Mouse (Mus musculus): ENCODE data around the gene Dcdc2c. TPM values are rescaled to one million over a fixed set of nuclear protein-coding genes. Genes with fewer than 3 reads are reported as not detected.

The Dcdc2c gene
- polyA plus RNA-seq, 1 experiment from 2014 or later, result not detected

DNA sequence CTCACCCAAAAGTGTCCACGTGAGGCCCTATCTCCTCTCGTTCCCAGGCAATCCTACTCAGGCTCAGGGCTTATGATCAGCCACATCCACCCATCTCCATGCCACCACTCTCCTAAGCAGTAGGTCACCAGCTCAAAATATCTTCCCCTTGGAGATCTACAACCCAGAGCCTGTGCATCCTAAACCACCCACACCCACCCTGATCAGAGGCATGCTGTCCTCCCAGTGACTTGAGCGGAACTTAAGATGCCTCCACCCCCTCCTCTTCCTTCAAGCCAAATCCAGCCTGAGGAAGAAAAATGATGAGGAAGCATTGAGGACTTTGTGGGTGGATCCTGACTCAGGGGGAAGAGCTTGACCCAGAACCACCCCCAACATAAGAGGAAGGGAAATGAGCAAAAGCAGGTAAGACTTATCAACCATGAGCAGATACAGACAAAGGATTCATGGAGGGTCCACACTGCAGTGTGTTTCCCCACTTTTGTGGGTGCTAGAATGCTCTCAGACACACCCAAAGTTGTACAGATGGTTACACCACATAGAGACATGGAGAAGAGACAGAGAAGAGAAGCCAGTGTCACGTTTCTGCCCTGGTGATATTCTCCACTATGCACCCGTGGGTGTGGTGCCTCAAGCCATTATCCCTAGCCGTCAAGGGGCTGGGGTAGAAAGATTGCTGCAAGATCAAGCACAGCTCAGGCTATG lies 23.3 kb upstream of the Dcdc2c start:
- WGBS (ENCODE audit: insufficient replicate concordance), result 45% methylated on average over 6 of the region's 6 CpGs
- H3K4me1 ChIP-seq (replicated peaks), result no peaks in the 10 kb centered on the region
- no peak overlapping the region for H3K9ac ChIP-seq
- H3K27ac ChIP-seq (replicated peaks), result no peak overlapping the region
- H3K9me3 ChIP-seq (replicated peaks), result no peaks in the 10 kb centered on the region
- H3K36me3 ChIP-seq (replicated peaks), result no peaks in the 10 kb centered on the region
- H3K4me2 ChIP-seq, result no peak overlapping the region
- no peak for ATAC-seq (ENCODE audit: insufficient read depth)
- H3K4me3 ChIP-seq (replicated peaks), result no peak overlapping the region
- no peaks in the 10 kb centered on the region for H3K27me3 ChIP-seq

DNA sequence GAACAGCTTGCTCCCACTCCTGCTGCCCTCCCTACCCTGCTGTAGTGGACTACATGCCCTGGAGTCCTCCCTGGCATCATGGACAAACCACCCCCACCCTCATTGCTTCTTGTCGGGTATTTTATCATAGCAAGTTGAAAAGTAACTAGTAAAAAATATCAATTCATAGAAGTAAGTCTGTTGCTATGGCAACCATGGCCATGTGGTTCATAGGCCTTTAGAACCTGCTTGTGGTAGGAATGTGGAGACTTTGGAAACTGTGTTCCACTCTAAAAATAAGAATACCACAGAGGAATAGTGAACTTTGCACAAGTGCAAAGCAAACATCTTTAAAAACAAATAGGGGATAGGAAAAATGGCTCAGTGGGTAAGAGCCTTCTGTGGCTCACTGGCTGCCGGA lies 20.0 kb upstream of the Dcdc2c start:
- no peak overlapping the region for H3K4me3 ChIP-seq (replicated peaks)
- no peak overlapping the region for H3K9ac ChIP-seq
- WGBS (ENCODE audit: insufficient replicate concordance), result 75% methylated on average over 2 of the region's 2 CpGs
- no peaks in the 10 kb centered on the region for H3K9me3 ChIP-seq (replicated peaks)
- no peaks in the 10 kb centered on the region for H3K27me3 ChIP-seq
- H3K4me1 ChIP-seq (replicated peaks), result no peaks in the 10 kb centered on the region
- no peaks in the 10 kb centered on the region for H3K36me3 ChIP-seq (replicated peaks)
- no peak overlapping the region for H3K4me2 ChIP-seq
- no peak for ATAC-seq (ENCODE audit: insufficient read depth)
- no peak overlapping the region for H3K27ac ChIP-seq (replicated peaks)

DNA sequence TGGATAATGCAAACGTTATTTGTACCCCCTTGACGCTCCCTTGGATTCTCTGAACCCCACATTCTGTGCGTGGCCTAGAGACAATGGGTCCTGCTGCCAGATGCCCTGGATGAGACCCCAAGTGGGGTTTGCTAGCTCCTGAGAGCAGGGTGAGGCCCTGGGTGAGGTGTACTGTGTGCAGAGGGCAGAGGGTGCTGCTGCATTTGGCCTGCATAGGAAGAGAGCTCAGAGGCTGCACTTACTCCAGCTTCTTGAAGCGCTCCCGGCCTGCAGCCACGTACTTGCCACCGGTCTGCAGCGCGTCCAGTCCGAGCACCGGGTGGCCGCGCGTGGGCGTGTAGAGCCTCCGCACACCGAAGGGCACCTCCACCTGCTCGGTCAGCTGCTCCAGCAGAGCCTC lies 424 bp downstream of the Dcdc2c start:
- WGBS (ENCODE audit: insufficient replicate concordance), result 63% methylated on average over 18 of the region's 18 CpGs
- Histone ChIP-seq H3K4me3 (replicated peaks) (no peak overlapping the region), H3K27ac (replicated peaks) (no peak overlapping the region), H3K36me3 (replicated peaks) (no peaks in the 10 kb centered on the region), H3K4me2 (no peak overlapping the region), H3K4me1 (replicated peaks) (no peaks in the 10 kb centered on the region), H3K27me3 (peaks cover 3% of the 10 kb centered on the region; the same call in 1 of the 2 replicates), H3K9me3 (replicated peaks) (no peaks in the 10 kb centered on the region), H3K9ac (no peak overlapping the region)
- ATAC-seq (ENCODE audit: insufficient read depth), result no peak

DNA sequence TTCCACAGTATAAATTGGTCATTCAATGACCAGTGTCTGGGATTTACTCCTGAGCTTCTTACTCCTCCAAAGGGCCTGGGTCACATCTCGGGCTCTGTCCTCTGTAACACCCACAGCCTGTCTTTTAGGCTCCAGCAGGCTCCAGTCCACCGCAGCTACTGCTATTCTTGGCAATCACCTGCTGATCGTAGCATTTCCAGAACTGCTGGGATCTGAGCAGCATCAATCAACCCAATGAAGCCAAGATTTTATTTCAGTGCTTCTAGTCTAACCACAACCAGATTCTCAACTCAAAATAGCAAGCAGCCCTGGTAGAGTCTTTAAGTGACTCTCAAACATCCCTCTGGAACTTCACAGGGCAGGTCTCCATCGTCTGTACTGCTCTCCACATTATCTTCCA lies 3.3 kb downstream of the Dcdc2c start:
- H3K9me3 ChIP-seq (replicated peaks), result no peaks in the 10 kb centered on the region
- no peak overlapping the region for H3K9ac ChIP-seq
- no peak for ATAC-seq (ENCODE audit: insufficient read depth)
- no peaks in the 10 kb centered on the region for H3K4me1 ChIP-seq (replicated peaks)
- WGBS (ENCODE audit: insufficient replicate concordance), result 49% methylated on average over 4 of the region's 4 CpGs
- H3K4me2 ChIP-seq, result no peak overlapping the region
- no peaks in the 10 kb centered on the region for H3K36me3 ChIP-seq (replicated peaks)
- H3K27ac ChIP-seq (replicated peaks), result no peak overlapping the region
- H3K4me3 ChIP-seq (replicated peaks), result no peak overlapping the region
- H3K27me3 ChIP-seq, result peaks cover 3% of the 10 kb centered on the region; the same call in 1 of the 2 replicates

DNA sequence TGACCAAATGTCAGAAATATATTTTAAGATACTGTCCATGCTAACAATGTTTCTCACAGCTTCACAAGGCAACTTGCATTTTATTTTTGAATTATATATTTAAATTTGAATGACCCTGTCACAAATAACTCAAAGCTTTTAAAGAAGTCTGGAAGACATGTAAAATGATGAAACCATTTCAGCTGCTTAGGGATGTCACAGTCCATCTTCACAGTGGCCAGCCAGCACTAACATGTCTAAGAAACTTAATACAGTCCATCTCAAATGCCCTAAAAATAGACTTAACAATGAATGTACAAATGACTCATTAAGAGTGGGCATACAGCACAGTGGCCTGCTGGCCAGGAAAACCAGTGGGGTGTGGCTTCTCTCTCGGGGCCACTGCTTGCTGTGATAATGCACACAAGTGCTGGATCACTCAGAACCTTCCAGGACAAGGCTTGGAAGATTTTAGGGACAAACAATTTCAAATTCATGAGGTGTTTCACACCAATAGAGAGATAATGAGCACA lies 37.9 kb downstream of the Dcdc2c start:
- H3K4me1 ChIP-seq (replicated peaks), result no peaks in the 10 kb centered on the region
- H3K4me3 ChIP-seq (replicated peaks), result no peak overlapping the region
- no peak overlapping the region for H3K4me2 ChIP-seq
- no peaks in the 10 kb centered on the region for H3K36me3 ChIP-seq (replicated peaks)
- H3K9ac ChIP-seq, result no peak overlapping the region
- H3K27ac ChIP-seq (replicated peaks), result no peak overlapping the region
- no peaks in the 10 kb centered on the region for H3K9me3 ChIP-seq (replicated peaks)
- no peak for ATAC-seq (ENCODE audit: insufficient read depth)
- 22% methylated on average over 1 of the region's 1 CpGs for WGBS (ENCODE audit: insufficient replicate concordance)
- H3K27me3 ChIP-seq, result no peaks in the 10 kb centered on the region

DNA sequence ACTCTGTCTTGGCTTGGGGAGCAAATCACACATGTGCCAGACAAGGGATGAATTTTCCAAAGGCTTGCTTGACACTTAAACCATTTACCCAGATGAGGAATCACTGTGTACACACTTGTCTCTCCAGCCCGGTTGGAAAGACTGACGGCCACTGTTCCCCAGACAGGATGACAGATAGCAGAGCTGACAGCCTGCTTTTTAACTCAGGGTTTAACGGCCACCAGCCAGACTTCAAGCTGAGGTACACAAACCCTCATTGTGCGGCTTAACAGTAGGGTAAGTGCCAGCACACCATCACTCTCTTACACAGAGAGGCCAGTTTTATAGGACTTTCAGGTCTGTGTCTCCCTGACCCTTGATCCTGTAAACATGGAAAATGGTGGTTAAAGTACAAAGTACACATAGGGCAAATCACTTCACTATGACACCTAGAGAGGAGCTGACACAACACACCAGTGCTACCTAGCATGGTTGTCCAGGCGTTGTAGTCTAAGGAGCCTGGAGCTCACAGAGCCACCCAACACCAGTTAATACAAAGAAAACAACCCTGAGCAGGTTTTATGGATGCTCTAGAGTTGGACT lies 42.4 kb downstream of the Dcdc2c start:
- ATAC-seq (ENCODE audit: insufficient read depth), result peak; percentile 31; the same call in 1 of the 2 replicates
- Histone ChIP-seq H3K4me3 (replicated peaks) (no peak overlapping the region), H3K27ac (replicated peaks) (no peak overlapping the region), H3K27me3 (no peaks in the 10 kb centered on the region), H3K4me2 (no peak overlapping the region), H3K9me3 (replicated peaks) (no peaks in the 10 kb centered on the region), H3K4me1 (replicated peaks) (no peaks in the 10 kb centered on the region), H3K9ac (no peak overlapping the region), H3K36me3 (replicated peaks) (no peaks in the 10 kb centered on the region)
- 41% methylated on average over 5 of the region's 5 CpGs for WGBS (ENCODE audit: insufficient replicate concordance)

DNA sequence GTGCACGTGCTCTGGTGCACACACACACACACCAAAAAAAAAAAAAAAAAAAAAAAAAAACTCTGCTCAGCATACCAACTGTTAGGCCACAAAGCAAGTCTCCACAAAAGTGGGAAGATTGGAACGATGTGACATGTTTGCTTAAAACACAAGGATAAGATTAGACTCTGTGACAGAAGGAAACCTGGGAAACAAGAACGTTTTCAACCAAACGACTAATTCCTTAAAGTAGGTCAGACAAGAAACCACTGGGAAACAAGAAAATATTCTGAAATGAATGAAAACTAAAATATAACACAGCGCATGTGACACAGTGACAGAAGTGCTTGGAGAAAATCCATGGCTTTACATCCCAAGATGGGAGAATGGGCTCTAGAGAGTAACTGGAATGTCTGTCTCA lies 57.9 kb downstream of the Dcdc2c start:
- H3K4me2 ChIP-seq, result no peak overlapping the region
- ATAC-seq (ENCODE audit: insufficient read depth), result no peak
- H3K4me1 ChIP-seq (replicated peaks), result no peaks in the 10 kb centered on the region
- H3K27ac ChIP-seq (replicated peaks), result no peak overlapping the region
- no peak overlapping the region for H3K9ac ChIP-seq
- no peaks in the 10 kb centered on the region for H3K36me3 ChIP-seq (replicated peaks)
- WGBS (ENCODE audit: insufficient replicate concordance), result 71% methylated on average over 5 of the region's 5 CpGs
- no peak overlapping the region for H3K4me3 ChIP-seq (replicated peaks)
- no peaks in the 10 kb centered on the region for H3K9me3 ChIP-seq (replicated peaks)
- no peaks in the 10 kb centered on the region for H3K27me3 ChIP-seq

DNA sequence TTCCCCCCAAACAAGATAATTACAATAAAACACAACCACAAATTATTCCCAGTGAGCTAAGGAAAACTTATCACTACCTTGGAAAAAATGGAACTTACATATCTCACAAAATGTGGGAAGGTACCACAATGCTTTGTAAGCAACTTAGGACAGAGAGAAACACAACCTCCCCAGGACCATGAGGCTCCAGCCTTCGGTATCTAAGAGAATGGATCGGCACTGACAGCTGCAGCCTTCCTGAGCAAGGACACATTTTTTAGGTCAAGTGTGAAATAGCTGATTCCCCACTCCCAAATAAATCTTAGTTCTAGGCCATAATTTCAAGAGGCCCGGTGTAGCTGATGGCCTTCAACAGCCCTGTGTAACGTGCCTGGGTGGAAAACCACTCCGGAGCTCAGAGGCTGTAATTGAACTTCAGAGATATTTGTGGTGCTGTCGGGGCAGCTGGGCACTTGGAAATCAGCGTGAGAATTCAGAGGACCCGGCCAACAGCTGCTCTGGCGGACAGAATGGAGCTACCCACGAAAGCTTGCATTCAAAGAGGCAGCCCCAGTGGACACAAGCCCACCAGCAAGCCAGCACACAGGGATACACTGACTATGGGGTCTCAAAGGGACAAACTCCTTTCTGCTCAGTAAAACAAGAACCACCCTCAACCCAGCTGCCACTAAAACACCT lies 69.6 kb downstream of the Dcdc2c start:
- H3K9ac ChIP-seq, result no peak overlapping the region
- no peak overlapping the region for H3K27ac ChIP-seq (replicated peaks)
- no peak for ATAC-seq (ENCODE audit: insufficient read depth)
- WGBS (ENCODE audit: insufficient replicate concordance), result 58% methylated on average over 10 of the region's 10 CpGs
- H3K4me2 ChIP-seq, result no peak overlapping the region
- H3K9me3 ChIP-seq (replicated peaks), result no peaks in the 10 kb centered on the region
- no peaks in the 10 kb centered on the region for H3K4me1 ChIP-seq (replicated peaks)
- H3K27me3 ChIP-seq, result no peaks in the 10 kb centered on the region
- H3K4me3 ChIP-seq (replicated peaks), result no peak overlapping the region
- no peaks in the 10 kb centered on the region for H3K36me3 ChIP-seq (replicated peaks)

DNA sequence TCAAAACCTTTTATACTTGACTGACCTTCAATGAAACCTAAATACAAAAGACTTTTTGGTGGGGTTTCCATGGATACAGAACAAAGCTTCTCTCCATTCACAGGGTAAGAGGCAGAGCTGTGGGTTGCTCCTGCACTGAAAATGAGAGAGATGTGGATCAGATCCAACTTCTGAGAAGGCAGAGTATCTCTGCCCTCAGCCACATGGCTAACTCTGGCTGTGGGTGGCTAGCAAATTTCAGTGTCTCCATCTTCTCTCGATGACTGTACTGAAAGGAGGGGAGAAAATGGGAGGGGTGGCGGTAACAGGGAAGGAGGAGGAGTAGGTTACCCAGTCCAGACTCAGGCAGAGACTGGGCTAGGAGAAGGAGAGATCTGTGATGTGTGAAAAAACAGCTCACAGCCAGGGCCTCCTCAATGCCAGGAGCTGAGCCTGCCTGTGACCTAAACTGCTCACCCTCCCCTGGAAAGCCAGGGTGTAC lies 91.2 kb downstream of the Dcdc2c start:
- Histone ChIP-seq H3K27me3 (no peaks in the 10 kb centered on the region), H3K4me2 (no peak overlapping the region), H3K4me3 (replicated peaks) (no peak overlapping the region), H3K9me3 (replicated peaks) (no peaks in the 10 kb centered on the region), H3K27ac (replicated peaks) (no peak overlapping the region), H3K36me3 (replicated peaks) (no peaks in the 10 kb centered on the region), H3K4me1 (replicated peaks) (no peaks in the 10 kb centered on the region), H3K9ac (no peak overlapping the region)
- WGBS (ENCODE audit: insufficient replicate concordance), result 42% methylated on average over 2 of the region's 2 CpGs
- ATAC-seq (ENCODE audit: insufficient read depth), result no peak

DNA sequence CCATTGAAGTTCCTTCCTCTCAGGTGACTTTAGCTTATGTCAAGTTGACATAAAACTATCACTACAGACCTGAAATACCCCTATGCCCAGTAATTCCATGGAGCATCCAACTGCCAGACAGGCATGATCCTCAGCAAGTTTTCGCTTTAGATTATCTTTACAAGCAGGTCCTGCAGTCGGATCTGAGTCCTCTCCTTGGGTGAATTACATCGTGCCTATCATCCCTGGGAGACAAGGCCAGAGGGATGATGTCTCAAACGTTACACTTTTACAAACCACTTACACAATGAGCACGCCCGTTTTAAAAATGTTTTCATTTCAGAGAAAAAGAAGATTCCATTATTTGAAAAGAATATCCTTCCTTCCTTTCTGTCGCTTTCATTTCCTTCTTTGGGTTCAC lies 91.7 kb downstream of the Dcdc2c start:
- WGBS (ENCODE audit: insufficient replicate concordance), result 53% methylated on average over 7 of the region's 7 CpGs
- no peaks in the 10 kb centered on the region for H3K9me3 ChIP-seq (replicated peaks)
- ATAC-seq (ENCODE audit: insufficient read depth), result no peak
- no peak overlapping the region for H3K27ac ChIP-seq (replicated peaks)
- no peaks in the 10 kb centered on the region for H3K36me3 ChIP-seq (replicated peaks)
- H3K4me3 ChIP-seq (replicated peaks), result no peak overlapping the region
- H3K4me1 ChIP-seq (replicated peaks), result no peaks in the 10 kb centered on the region
- no peaks in the 10 kb centered on the region for H3K27me3 ChIP-seq
- no peak overlapping the region for H3K9ac ChIP-seq
- H3K4me2 ChIP-seq, result no peak overlapping the region

DNA sequence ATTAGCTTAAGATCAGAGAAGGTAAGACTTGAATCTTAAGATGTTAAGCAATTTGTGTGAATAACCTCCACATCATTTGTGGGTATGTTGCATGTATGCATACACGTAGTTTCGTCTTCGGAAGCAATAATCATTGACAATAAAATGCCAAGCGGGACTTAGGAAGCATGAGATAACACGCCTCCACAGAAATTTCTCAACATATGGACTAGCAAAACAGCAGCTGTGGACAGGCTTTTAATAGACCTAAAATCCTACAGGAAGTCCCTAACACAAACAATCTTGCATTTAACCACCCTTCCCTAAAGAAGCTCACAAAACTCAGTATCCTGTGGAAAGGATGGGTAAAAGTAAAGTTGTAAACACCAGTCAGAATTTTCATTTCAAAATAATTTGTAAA lies 93.4 kb downstream of the Dcdc2c start:
- H3K9me3 ChIP-seq (replicated peaks), result no peaks in the 10 kb centered on the region
- no peak overlapping the region for H3K4me2 ChIP-seq
- no peaks in the 10 kb centered on the region for H3K36me3 ChIP-seq (replicated peaks)
- no peak overlapping the region for H3K9ac ChIP-seq
- H3K4me1 ChIP-seq (replicated peaks), result no peaks in the 10 kb centered on the region
- H3K4me3 ChIP-seq (replicated peaks), result no peak overlapping the region
- no peaks in the 10 kb centered on the region for H3K27me3 ChIP-seq
- ATAC-seq (ENCODE audit: insufficient read depth), result no peak
- WGBS (ENCODE audit: insufficient replicate concordance), result 68% methylated on average over 5 of the region's 5 CpGs
- H3K27ac ChIP-seq (replicated peaks), result no peak overlapping the region

All from liver, embryonic 15.5 days (tissue).